Mouse (Mus musculus) liver, embryonic 14.5 days (tissue): Measurements from ENCODE around the gene Rad51ap1.

Experiments used
- CTCF ChIP-seq: IDR thresholded peaks from 2 replicates; pipeline ENCODE4 v1.5.1; 2016; ENCODE audit warnings: antibody characterized with exemption, low read depth, control low read depth
- EP300 ChIP-seq: IDR thresholded peaks from 2 replicates; pipeline ENCODE4 v1.6.1; 2016; ENCODE audit warnings: antibody characterized with exemption, low read depth

GRCm38 (mm10) chr6:126921111-126921881, 18.1 kb downstream of the Rad51ap1 start, which contains the start of gene Dyrk4:
- TF ChIP-seq CTCF (no peak), EP300 (no peak)
